Comparison of ENCODE assay signal across 8 mouse cellular contexts in the genomic region with DNA sequence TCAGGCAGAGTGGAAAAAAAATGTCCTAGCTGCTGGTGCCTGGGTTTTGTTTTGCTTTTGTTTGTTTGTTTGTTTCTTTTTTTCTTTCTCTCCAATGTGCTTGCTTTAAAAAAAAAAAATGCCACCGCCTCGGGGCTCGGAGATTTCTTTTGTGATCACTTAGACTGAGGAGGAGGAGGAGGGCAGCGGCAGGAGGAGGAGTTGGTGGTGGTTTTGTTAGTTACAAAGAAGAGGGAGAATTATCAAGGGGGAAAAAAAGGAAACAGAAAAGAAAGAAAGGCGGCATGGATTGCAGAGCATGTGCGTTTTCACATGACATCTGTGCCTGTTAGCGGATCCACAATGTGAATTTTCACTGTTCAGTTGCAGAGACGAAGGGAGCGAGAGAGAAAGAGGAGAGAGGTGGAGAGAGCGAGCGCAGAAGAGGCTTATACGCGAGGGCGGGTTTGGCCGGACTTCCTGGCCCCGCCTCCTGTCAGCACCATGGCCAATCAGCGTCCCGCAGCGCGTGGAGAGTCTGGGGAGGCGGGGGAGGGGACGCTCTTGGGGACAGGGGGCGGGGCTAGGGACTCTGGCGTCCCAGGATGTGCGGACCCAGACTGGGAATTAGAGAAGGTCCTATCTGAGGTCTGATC. TPM values are rescaled to one million over a fixed set of nuclear protein-coding genes. Genes with fewer than 3 reads are reported as not detected.
A peak's percentile ranks its signal among the peaks of the same experiment; 100 is the strongest.
DNase-seq lines count a peak whose midpoint lies in the region; ATAC-seq and TF ChIP-seq lines count a peak whose summit lies in the region.

Gene Rorb (minus strand): TSS at position 404 of the 635 bp plus-strand sequence.

- no peaks in the 10 kb centered on the region for H3K79me2 ChIP-seq in myocyte (ENCODE audit: control insufficient read depth, insufficient read depth)

- peak within 1 kb of the TSS; percentile 39; the same call in 1 of the 2 replicates for H3K27ac ChIP-seq in heart, embryonic 13.5 days (replicated peaks)
- H3K27ac ChIP-seq in kidney, embryonic 16.5 days (ENCODE audit: low read length), result no peak within 1 kb of the TSS
- no peak within 1 kb of the TSS for H3K27ac ChIP-seq in limb, embryonic 15.5 days

- DNase-seq in A20 (ENCODE audit: low read depth, low spot score), result peak; percentile 71
- DNase-seq in brain, embryonic 18.5 days (ENCODE audit: low read depth, low spot score), result peak; percentile 71
- peak; percentile 16 for DNase-seq in fibroblast of lung, adult 2 months (ENCODE audit: low read depth)
- peak; percentile 78 for DNase-seq in testis, postnatal 14 days (ENCODE audit: low spot score)

- H3K9ac ChIP-seq in heart, embryonic 13.5 days, result peak within 1 kb of the TSS; percentile 75
- peak within 1 kb of the TSS; percentile 55 for H3K9ac ChIP-seq in kidney, embryonic 16.5 days (replicated peaks; ENCODE audit: low read length)
- peak within 1 kb of the TSS; percentile 20; the same call in 1 of the 2 replicates for H3K9ac ChIP-seq in limb, embryonic 15.5 days

- H3K4me3 ChIP-seq in heart, embryonic 13.5 days, result peak within 1 kb of the TSS; percentile 62
- peak within 1 kb of the TSS; percentile 50 for H3K4me3 ChIP-seq in kidney, embryonic 16.5 days (ENCODE audit: low read length)
- H3K4me3 ChIP-seq in limb, embryonic 15.5 days, result peak within 1 kb of the TSS; percentile 44
- peak within 1 kb of the TSS; percentile 26 for H3K4me3 ChIP-seq in myocyte

- peaks cover 15% of the 10 kb centered on the region; the same call in 1 of the 2 replicates for H3K4me1 ChIP-seq in heart, embryonic 13.5 days
- peaks cover 8% of the 10 kb centered on the region for H3K4me1 ChIP-seq in kidney, embryonic 16.5 days (ENCODE audit: insufficient read depth, low read length)
- peaks cover 14% of the 10 kb centered on the region for H3K4me1 ChIP-seq in limb, embryonic 15.5 days

- no peaks in the 10 kb centered on the region for H3K36me3 ChIP-seq in heart, embryonic 13.5 days
- no peaks in the 10 kb centered on the region for H3K36me3 ChIP-seq in kidney, embryonic 16.5 days (ENCODE audit: insufficient read depth, low read length)
- no peaks in the 10 kb centered on the region for H3K36me3 ChIP-seq in limb, embryonic 15.5 days
- H3K36me3 ChIP-seq in myocyte (ENCODE audit: control insufficient read depth, insufficient read depth), result no peaks in the 10 kb centered on the region

- H3K9me3 ChIP-seq in heart, embryonic 13.5 days, result no peaks in the 10 kb centered on the region
- H3K9me3 ChIP-seq in kidney, embryonic 16.5 days (ENCODE audit: low read length), result no peaks in the 10 kb centered on the region
- H3K9me3 ChIP-seq in limb, embryonic 15.5 days, result no peaks in the 10 kb centered on the region

- under 1% methylated on average over 25 of the region's 25 CpGs for WGBS in heart, embryonic 13.5 days
- WGBS in kidney, embryonic 16.5 days, result 0% methylated on average over 25 of the region's 25 CpGs
- 1% methylated on average over 25 of the region's 25 CpGs for WGBS in limb, embryonic 15.5 days

- peaks cover 46% of the 10 kb centered on the region for H3K27me3 ChIP-seq in heart, embryonic 13.5 days (replicated peaks)
- H3K27me3 ChIP-seq in kidney, embryonic 16.5 days (ENCODE audit: insufficient read depth, low read length), result peaks cover 46% of the 10 kb centered on the region
- H3K27me3 ChIP-seq in limb, embryonic 15.5 days, result peaks cover 30% of the 10 kb centered on the region
- no peaks in the 10 kb centered on the region for H3K27me3 ChIP-seq in myocyte (ENCODE audit: control insufficient read depth, insufficient read depth, insufficient read length)

- no peak for TF ChIP-seq POLR2A in myocyte (IDR thresholded peaks at IDR 0.05; ENCODE audit: insufficient read length, low read depth)

- peak; percentile 91 for ATAC-seq in heart, embryonic 13.5 days (ENCODE audit: extremely low read depth, insufficient number of reproducible peaks, low FRiP score, low TSS enrichment)
- ATAC-seq in kidney, embryonic 16.5 days (ENCODE audit: low FRiP score, low TSS enrichment), result peak; percentile 99
- ATAC-seq in limb, embryonic 15.5 days (ENCODE audit: insufficient number of reproducible peaks, low FRiP score, low TSS enrichment, low read depth), result peak; percentile 88

- peak within 1 kb of the TSS; percentile 92 for H3K4me2 ChIP-seq in heart, embryonic 13.5 days
- H3K4me2 ChIP-seq in kidney, embryonic 16.5 days (replicated peaks; ENCODE audit: low read depth, low read length), result peak within 1 kb of the TSS; percentile 95
- peak within 1 kb of the TSS; percentile 93 for H3K4me2 ChIP-seq in limb, embryonic 15.5 days
- peak within 1 kb of the TSS; percentile 90 for H3K4me2 ChIP-seq in myocyte (ENCODE audit: low read depth)

- no peak within 1 kb of the TSS for H3ac ChIP-seq in myocyte (ENCODE audit: control insufficient read depth, insufficient read length)

TF ChIP-seq in myocyte, 11 proteins besides CTCF, POLR2A, EP300 and RAD21:
- TF ChIP-seq E2F4 (IDR thresholded peaks at IDR 0.05; ENCODE audit: insufficient read depth) (no peak), USF1 (IDR thresholded peaks at IDR 0.05; ENCODE audit: low read depth) (no peak)

RNA-seq across cellular contexts. Expression of gene Rorb, which starts in this region (rescaled TPM):
- 0.39 and 0.48 TPM in 2 replicates for polyA plus RNA-seq in heart, embryonic 13.5 days (2015; fragmentation: Nextera tagmentation; extraction: Ambion mirVana)
- 0.28 and 0.32 TPM in 2 replicates for polyA plus RNA-seq in kidney, embryonic 16.5 days (2015; fragmentation: Nextera tagmentation; extraction: Ambion mirVana)
- polyA plus RNA-seq in limb, embryonic 15.5 days (2015; fragmentation: Nextera tagmentation; extraction: Ambion mirVana), result 0.25 and 0.33 TPM in 2 replicates
- 0.10 TPM for polyA plus RNA-seq in myocyte (2012; fragmentation: generic; extraction: Trizol)

Comparison
In these comparisons a context has a peak if more than half of its experiments do, and no peak if none do; other contexts are left out.
1. Peak in ATAC-seq, H3K4me3 ChIP-seq, H3K27ac ChIP-seq, H3K9ac ChIP-seq and H3K4me2 ChIP-seq in heart, embryonic 13.5 days; RNA of the gene not detected or under 1 TPM.
2. Peak in ATAC-seq, H3K4me3 ChIP-seq, H3K9ac ChIP-seq and H3K4me2 ChIP-seq in kidney, embryonic 16.5 days; RNA of the gene not detected or under 1 TPM.
3. Peak in ATAC-seq, H3K4me3 ChIP-seq, H3K9ac ChIP-seq and H3K4me2 ChIP-seq in limb, embryonic 15.5 days; RNA of the gene not detected or under 1 TPM.
4. DNase-seq: peak in every context shown above with its lines; median percentile 78 in testis, postnatal 14 days; 71 in A20; 71 in brain, embryonic 18.5 days; 16 in fibroblast of lung, adult 2 months.
5. H3K9ac ChIP-seq: peak in every context shown above with its lines; median percentile 75 in heart, embryonic 13.5 days; 55 in kidney, embryonic 16.5 days; 20 in limb, embryonic 15.5 days.